Mouse (Mus musculus) 3T3-L1 (cell line): Measurements from ENCODE around the gene Rictor.
A peak's percentile ranks its signal among the peaks of the same experiment; 100 is the strongest.
"Not testable (repeated sequence)": the region's sequence is repeated elsewhere in the genome, so short reads cannot be mapped to it uniquely, and the experiment has no call there.

Experiments
- DNase-seq: peaks from one replicate; pipeline ENCODE4 v3.0.0-alpha.2; 2015; ENCODE audit warnings: low read depth, low spot score

The Rictor gene

DNA sequence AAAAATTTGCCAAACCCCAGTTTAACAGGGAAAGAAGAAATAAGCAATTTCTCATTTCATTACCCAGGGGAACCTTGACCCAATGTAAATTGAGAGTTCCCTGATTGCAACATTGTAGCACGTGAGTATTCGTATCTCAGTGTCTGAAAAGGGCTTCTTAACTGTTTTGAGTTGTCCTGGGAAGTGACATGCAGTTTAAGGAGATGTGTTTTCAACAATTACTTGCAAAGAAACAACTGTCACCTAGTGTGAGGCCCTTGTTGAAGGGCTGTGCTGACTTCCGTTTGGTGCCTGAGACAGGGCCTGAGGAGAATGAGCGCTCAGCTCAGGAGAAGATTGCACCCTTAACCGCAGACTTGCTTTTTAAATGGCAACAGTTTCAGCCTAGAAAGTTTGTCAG is 24.9 kb downstream of the Rictor start:
- DNase-seq = no peak

DNA sequence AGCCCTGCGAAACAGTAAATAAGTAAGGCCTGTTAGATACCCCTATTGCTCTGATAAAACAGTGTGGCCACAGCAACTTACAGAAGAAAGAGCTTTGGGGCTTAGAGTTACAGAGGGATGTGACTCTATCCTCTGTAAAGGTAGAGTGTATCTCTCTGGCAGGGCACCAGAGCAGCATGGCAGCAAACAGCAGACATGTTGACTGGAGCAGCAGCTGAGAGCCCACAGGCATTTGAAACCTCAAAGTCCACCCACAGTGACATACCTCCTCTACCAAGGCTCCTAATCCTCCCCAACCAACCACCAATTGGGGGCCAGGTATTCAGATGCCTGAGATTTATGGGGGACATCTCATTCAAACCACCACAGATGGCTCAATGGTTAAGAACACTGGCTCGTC is 31.0 kb downstream of the Rictor start:
- DNase-seq = no peak

GRCm38 (mm10) chr15:6742337-6743025 is 34.3 kb downstream of the Rictor start:
- DNase-seq = no peak

DNA sequence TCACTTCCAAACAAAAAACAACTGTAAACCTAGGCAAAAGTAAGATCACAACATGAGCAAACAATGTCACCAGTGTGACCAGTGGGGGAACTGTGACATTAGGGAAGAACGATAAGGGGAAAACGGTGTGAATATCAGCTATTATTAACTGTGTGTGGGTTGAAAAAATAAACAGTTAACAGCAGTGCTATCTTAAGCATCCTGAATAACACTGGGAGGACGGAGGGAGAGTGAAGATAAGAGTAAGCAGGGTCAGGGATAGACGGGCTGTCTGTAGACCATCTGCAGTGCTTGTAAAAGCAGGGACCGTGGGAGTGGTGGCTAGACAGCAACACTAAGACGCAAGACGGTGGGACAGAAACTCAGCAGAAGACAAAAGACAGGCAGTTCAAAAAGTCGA is 35.5 kb downstream of the Rictor start:
- no peak for DNase-seq

GRCm38 (mm10) chr15:6746301-6746983 is 38.3 kb downstream of the Rictor start:
- DNase-seq = not testable (repeated sequence)

DNA sequence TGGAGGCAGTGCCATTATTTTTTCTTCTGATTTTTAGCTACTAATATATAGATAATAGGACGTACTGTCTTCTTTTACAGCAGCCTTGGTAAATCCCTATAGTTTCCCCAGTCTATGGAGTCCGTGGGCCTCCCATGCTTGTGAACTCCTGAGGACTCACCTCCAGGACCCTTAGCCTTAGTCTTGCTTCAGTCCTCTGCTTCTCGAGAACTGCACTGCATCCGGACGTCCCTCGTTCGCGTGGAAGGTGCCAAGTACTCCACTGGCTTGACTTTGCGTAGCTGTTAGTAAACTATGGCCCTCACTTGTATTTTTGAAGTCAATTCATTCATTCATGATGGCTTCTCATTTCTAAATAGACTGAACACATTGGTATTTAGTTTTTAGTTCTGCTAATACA is 38.8 kb downstream of the Rictor start:
- no peak for DNase-seq

DNA sequence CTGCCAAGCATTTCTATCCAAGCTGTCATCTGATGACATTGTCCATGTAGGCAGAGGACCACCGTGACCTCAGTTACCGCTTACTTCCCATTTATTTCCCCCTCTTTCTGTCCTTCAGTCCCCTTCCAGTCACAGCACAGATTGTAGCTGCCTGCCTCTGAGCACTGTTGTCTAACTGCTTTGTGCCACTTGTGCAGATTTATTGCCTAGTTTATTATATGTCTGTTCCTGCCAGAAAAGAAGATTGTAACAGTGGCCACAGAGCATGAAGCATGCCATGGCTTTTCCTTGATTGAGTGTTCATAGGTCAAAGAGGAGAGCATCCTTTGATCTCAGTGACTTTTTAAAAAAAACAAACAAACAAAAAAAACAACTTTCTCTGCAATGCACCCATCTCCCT is 46.2 kb downstream of the Rictor start:
- no peak for DNase-seq

DNA sequence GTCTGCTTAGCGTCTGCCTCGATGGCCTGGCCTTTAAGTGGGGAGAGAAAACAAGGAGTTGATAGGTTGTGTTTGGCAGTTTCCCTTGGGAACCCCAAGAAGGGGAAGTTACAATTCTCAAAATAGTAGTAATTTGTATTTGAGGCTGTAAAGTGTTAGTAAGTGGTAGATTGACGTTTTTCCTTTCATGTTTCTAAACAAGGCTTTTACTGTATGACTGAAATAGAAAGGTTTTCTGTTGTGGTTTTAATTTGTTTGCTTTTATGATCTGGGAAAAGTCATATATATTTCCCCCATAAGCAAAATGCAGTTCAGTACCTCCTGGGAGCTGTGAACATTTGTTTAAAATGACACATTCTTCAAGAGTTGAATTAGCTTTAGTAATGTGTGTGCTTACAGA is 64.1 kb downstream of the Rictor start:
- no peak for DNase-seq

- DNase-seq = no peak
These were observed 78.0 kb downstream of the Rictor start for GRCm38 (mm10) chr15:6786212-6786611.

GRCm38 (mm10) chr15:6787236-6787635 is 79.1 kb downstream of the Rictor start:
- DNase-seq = no peak

GRCm38 (mm10) chr15:6790011-6790410 is 81.8 kb downstream of the Rictor start:
- DNase-seq = no peak

DNA sequence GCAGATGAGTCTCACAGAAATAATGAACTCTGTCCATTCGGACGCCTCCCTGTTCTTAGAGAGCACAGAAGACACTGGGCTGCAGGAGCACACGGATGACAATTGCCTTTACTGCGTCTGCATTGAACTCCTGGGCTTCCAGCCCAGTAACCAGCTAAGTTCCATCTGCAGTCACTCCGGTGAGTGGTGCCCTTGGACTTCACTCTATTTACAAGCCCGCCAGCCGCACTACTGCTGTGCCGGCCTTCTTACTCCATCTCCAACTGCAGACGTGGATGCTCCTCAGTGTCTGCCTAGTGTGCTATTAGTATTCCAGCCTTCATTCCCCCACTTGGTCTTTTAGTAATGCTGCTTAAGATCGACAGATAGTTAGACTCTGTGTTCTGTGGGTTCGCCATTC is 83.5 kb downstream of the Rictor start:
- no peak for DNase-seq

DNA sequence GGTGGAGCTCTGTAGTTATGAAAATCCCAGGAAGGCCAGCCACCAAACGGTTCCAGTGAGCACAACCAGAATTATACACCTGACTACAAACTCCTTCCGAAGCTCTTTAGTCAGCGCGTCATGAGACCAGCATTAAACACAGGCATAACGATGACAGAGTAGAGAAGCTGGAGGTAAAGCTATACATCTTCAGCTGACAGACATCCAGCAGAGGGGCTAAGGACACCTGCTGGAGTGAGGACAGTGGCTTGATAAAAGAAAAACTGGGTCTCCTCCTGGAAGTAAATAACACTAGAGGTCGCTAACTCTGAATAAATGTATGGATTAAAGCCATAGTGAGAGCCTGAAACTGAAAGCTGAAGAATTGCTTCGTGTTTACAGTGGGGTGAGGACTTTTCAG is 84.7 kb downstream of the Rictor start:
- DNase-seq = no peak

GRCm38 (mm10) chr15:6801212-6801611 is 93.0 kb downstream of the Rictor start:
- DNase-seq = not testable (repeated sequence)

DNA sequence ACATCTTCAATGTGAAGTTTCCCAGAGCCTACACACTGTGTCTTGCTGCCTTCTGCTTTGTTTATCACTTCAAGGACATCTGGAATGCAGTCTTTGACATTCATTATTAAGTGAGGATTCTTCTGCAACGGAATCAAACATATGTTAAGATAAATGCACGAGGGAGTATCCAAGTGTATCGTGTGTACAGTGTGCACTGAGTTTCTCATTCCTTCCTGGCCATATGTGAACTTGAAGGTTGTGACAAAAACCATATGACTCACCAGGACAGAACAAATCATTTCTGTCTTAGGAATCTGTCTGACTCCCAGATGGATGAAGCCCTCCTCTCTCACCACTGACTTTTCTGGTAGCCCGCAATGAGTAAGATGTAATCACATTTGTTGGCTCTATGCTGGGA is 107.6 kb downstream of the Rictor start:
- DNase-seq = peak; percentile 28

- DNase-seq = peak; percentile 69
These were observed 132.0 kb downstream of the Rictor start for GRCm38 (mm10) chr15:6840199-6840598.

DNA sequence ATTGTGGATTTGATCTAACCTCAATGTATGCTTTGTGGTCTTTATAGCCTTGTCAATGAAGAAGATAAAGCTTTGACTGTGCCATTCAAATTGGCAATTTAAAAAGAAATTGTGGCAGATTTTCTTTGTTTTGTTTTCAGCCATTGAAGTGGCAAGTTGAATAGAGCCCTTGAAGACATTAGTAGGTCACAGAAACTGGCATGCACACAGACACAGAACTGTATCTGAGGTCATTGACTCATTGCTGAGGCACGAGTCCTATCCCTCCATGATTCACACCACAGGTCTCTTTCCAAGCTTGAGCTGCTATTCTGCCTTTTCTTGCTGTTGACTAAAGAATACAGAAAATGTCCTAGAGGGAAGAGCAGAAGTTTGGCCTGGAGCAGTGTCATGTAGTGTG is 141.7 kb downstream of the Rictor start:
- DNase-seq = peak; percentile 91
